Mouse (Mus musculus) G1E-ER4 (cell line): ENCODE data around the gene Gm14597. TPM values are rescaled to one million over a fixed set of nuclear protein-coding genes. Genes with fewer than 3 reads are reported as not detected.
"Not testable (repeated sequence)": the region's sequence is repeated elsewhere in the genome, so short reads cannot be mapped to it uniquely, and the experiment has no call there.

Experiments
- GATA1 ChIP-seq: IDR thresholded peaks from one replicate; pipeline ENCODE4 v1.8.0; 2012; ENCODE audit warnings: low read length, inconsistent platforms
- polyA plus RNA-seq: library from polyadenylated mRNA; stranded (reverse); fragments of >175 nt; gene quantifications from 2 replicates; pipeline ENCODE4 v1.2.3, GENCODE M21; 2012

Gm14597 gene
- polyA plus RNA-seq, result not detected in 2 replicates

DNA sequence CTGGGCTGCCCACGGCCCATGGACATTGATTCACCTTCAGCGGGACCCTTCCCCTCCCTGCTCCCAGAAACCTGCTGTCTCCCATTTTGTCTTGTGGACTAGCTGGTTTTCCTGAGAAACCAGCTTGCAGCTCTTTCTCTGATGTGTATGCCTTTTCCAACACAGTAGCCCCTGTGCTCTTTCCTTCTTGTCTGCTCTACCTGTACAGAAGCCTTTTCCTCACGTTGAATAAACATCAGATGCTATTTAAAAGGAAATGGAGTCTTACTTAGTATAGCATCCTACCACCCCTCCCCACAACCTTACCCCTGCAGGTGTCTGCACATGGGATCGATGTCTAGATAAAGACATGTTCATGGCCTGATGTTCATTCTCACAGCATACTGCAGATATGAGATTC is at the start of gene Gm14597:
Gene Gm14597 (minus strand): TSS at position 101 of the 400 bp plus-strand sequence.
- not testable (repeated sequence) for TF ChIP-seq GATA1

DNA sequence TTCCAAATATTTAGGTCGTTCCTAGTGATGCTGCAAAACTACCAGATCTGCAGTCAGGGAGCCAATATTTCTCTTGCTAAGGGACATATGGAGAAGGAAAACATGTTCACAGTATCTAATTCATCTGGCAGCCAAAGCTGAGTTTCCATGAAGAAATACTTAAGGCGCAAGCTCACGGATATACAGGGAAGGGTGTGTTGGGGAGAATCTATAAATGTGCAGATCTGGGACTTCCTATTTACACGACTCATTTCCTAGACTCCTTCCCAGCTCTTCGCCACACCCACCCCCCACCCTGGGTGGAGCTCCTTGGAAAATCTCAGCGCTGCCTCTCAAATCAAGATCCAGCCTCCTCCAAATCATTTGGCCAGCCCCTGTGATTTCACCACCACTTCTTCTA is 37.1 kb upstream of the Gm14597 start:
- TF ChIP-seq GATA1, result no peak

DNA sequence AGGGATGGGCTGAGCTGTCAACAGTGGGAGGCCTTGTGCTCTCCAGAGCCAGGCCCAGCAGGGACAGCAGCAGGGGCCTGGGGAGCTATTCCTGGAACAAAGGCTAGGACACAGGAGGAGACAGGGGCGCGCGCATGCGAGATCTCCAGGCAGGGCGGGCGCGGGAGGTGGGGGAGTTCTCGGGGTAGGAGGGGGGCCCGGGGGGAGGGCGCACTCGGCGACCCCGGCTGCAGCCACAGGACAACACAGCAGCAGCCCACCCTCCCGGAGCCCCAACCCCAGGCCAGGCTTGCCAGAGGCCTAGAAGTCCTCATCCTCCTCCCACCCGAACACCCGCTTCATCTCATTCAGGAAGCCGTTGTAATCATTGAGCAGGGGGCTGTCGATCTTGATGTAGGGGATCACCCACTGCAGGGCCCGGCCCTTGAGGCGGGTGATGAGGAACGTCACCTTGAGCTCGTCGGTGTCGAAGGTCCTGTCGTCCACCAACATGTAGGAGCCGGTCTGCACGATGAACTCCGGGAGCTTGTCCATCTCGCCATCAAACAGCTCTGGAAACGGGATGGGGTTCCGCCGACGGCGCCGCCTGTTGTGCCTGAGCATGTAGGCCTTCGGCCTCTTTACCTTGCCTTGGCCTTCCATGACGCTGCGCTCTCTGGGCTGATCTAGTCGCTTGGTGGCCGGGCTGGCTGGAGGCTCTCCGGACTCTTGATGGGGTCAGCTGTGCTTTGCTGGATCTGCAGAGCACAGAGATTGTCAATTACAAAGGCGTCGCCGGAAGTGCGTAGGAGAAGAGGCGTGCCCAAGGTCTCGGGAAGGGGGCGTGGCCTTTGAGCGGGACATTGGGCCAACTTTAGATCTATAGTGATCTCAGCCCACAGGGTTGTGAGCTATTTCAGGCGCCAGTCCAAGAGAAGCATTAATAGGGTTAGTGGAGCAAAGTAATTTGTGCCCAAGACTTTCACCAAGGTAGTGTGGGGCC is 34.5 kb upstream of the Gm14597 start, which contains the start of gene Rtl8a:
Gene Rtl8a (minus strand): TSS at position 703 of the 982 bp plus-strand sequence.
- not testable (repeated sequence) for TF ChIP-seq GATA1

DNA sequence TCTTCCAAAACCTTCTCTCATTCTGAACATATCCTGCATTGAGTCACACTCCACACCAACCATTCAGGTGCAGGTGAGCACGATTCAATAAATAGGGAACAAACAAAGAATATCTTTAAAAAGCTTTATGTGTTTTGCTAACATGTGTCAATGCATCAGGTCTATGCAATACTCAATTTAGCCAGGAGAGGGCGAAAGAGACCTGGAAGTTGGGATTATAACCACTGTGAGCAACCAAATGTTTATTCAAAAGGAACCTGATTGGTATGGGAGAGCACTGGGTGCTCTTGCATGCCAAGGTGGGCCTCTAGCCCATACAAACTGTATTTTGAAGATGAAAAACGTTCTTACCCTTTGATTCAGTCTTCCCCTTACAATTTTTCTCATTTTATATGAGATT is 1.8 kb upstream of the Gm14597 start:
- no peak for TF ChIP-seq GATA1

DNA sequence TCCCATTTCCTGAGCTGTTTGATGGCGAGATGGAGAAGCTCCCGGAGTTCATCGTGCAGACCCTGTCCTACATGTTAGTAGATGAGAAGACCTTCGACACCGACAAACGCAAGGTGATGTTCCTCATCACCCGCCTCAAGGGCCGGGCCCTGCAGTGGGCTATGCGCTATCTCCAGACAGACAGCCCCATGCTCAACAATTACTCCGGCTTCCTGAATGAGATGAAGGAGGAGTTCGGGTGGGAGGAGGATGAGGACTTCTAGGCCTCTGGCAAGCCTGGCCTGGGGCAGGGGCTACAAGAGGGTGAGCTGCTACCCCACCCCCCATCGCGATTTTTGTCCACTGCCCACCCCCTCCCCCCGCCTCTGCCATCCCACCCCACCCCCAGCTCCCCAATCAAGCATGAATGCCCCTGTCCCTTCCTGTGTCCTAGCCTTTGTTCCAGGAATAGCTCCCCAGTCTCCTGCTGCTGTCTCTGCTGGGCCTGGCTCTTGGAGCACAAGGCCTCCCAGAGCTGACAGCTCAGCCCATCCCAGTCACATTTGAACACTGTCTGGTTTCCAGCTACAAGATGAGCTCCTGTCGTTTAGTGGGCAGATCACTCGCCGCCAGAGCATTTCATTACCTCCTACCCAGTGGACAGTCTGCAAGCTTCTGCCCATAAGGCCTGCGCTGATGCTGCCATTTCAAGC is 511 bp downstream of the Gm14597 start:
- TF ChIP-seq GATA1, result no peak

DNA sequence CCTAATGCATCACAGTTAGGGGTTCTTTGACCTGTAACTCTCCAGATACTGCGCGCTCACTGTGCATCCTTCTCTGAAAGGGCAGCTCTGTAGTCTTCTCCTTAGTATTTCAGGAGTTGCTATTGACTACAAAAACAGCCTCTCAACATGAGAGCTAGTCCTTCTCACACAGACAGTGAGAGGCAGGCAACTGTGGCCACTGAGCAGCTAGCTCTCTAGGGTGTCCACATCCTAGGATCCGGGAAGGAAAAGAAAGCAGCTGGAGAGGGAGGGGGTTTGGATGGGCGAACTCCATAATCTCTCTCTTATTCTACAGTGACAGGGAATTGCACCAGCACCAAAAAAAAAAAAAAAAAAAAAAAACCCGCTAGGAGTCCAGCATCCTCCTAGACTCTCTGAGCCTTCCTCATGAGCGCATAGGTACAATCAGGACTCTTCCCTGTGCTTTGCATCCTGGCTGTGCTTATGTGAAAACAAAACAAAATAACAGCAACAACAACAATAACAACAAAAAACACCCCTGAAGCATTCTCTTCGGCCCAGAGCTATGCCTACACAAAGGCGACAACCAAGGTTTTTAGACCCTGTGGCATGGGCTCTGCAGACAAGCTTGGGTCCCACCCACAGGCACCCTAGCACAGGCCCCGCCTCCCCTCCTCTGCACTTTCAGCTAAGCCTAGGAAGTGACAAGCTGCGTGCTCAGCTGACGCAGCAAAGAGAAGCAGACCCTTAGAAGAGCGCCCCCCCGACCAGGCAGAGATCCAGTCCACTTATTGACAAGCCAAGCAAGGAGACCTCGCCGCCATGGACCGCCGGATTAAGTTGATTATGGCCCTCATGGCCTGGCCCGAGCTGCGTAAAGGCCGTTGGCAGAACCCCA is 1.3 kb downstream of the Gm14597 start, which contains the start of gene Rtl8c:
Gene Rtl8c (plus strand): TSS at position 791 of the 880 bp plus-strand sequence.
- no peak for TF ChIP-seq GATA1

DNA sequence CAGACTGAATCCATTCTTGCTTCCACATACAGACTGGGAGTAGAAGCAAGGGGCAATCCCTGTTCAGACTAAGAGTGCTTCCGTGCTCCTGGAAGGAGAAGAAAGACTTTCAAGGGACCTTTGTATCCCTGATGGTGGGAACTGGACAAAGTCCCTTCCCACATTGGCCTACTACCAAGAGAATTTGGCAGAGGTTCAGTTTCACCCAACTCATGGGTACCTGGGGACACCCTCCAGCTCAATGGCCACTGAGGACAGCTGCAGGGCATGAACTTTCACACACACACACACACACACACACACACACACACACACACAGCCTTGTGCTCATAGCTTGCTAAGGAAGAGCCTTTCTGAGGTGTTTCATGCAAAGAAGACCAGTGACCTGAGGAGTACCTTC is 29.5 kb downstream of the Gm14597 start:
- no peak for TF ChIP-seq GATA1

Other genes starting within 250 kb of the Gm14597 start
- gene Mospd1, start 238.5 kb downstream of the Gm14597 start, polyA plus RNA-seq, result 0.21 and 0.31 TPM in 2 replicates
- gene Etd, start 174.1 kb downstream of the Gm14597 start, polyA plus RNA-seq, result not detected in 2 replicates
- not detected in 2 replicates for gene Rtl8c, start 947 bp downstream of the Gm14597 start, polyA plus RNA-seq
- gene Rtl8a, start 34.7 kb upstream of the Gm14597 start, polyA plus RNA-seq, result not detected in 2 replicates
- gene Rtl8b, start 61.4 kb upstream of the Gm14597 start, polyA plus RNA-seq, result not detected in 2 replicates
- gene 4930502E18Rik, start 115.8 kb upstream of the Gm14597 start, polyA plus RNA-seq, result not detected in 2 replicates
- gene 1700013H16Rik, start 148.9 kb upstream of the Gm14597 start, polyA plus RNA-seq, result not detected in 2 replicates
- not detected in 2 replicates for gene Zfp36l3, start 167.4 kb upstream of the Gm14597 start, polyA plus RNA-seq
- gene Xlr, start 188.7 kb upstream of the Gm14597 start, polyA plus RNA-seq, result 0.24 TPM in 1 of 2 replicates, not detected in the other